Mouse (Mus musculus): ENCODE results near the gene Uhmk1. TPM values are rescaled to one million over a fixed set of nuclear protein-coding genes. Genes with fewer than 3 reads are reported as not detected.

Uhmk1 gene
- 62.7 to 66.6 TPM (median 64.7 TPM) in 4 replicates for total RNA-seq (2023; ENCODE audit: inconsistent age)

GRCm38 (mm10) chr1:170214757-170215522 is at the start of gene Uhmk1:
Gene Uhmk1 (minus strand): TSS chr1:170215397.

DNA sequence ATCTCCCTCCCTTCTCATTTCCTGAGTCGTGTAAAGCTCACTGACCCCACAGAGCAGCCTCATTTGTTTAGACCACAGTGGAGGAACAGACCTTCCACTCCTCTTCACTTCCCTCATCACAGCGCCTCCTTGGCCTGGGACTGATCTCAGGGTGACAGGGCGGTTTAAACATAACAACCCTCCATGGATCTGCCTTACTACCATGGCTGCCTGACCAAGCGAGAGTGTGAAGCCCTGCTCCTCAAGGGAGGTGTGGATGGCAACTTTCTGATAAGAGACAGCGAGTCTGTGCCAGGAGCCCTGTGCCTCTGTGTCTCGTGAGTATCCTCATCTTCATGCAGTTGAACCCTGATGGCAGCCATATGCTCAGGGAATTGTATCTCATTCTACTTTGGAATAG is 17.5 kb upstream of the Uhmk1 start, which contains the start of gene Sh2d1b2:
Gene Sh2d1b2 (plus strand): TSS at position 62 of the 400 bp plus-strand sequence.

GRCm38 (mm10) chr1:170174814-170175332 is 40.3 kb downstream of the Uhmk1 start, which contains the start of gene Uap1:
Gene Uap1 (minus strand): TSS chr1:170174957.

Other genes starting within 250 kb of the Uhmk1 start
- 6.8 to 13.5 TPM (median 10.1 TPM) in 4 replicates for gene Hsd17b7, start 246.2 kb downstream of the Uhmk1 start, total RNA-seq (2023; ENCODE audit: inconsistent age)
- 0.09 to 0.29 TPM in 2 of 4 replicates, not detected in the others for gene Ddr2, start 104.6 kb downstream of the Uhmk1 start, total RNA-seq (2023; ENCODE audit: inconsistent age)
- gene Uap1, start 40.4 kb downstream of the Uhmk1 start, total RNA-seq (2023; ENCODE audit: inconsistent age), result 51.1 to 70.5 TPM (median 64.7 TPM) in 4 replicates
- gene Sh2d1b2, start 17.4 kb upstream of the Uhmk1 start, total RNA-seq (2023; ENCODE audit: inconsistent age), result not detected in 4 replicates
- gene Sh2d1b1, start 61.9 kb upstream of the Uhmk1 start, total RNA-seq (2023; ENCODE audit: inconsistent age), result 0.96 to 2.0 TPM (median 1.1 TPM) in 4 replicates
- gene Gm7694, start 90.9 kb upstream of the Uhmk1 start, total RNA-seq (2023; ENCODE audit: inconsistent age), result 0.27 TPM in 1 of 4 replicates, not detected in the others
- not detected in 4 replicates for gene Spata46, start 93.4 kb upstream of the Uhmk1 start, total RNA-seq (2023; ENCODE audit: inconsistent age)